Mouse (Mus musculus) lung, postnatal 14 days (tissue): ENCODE measurements at regions not wholly inside any gene's neighbourhood (a gene's known extent, or its start where the extent isn't known, plus 50 kb on each side); places are given as distances from the start of the nearest gene placed in this dataset.
"Not testable (repeated sequence)": the region's sequence is repeated elsewhere in the genome, so short reads cannot be mapped to it uniquely, and the experiment has no call there.

ENCODE experiments used
- DNase-seq: peaks from one replicate; pipeline ENCODE4 v3.0.0; 2021

GRCm38 (mm10) chr10:7390239-7391091, 83.0 kb downstream of the Ulbp1 start:
- peak; percentile 19 for DNase-seq

DNA sequence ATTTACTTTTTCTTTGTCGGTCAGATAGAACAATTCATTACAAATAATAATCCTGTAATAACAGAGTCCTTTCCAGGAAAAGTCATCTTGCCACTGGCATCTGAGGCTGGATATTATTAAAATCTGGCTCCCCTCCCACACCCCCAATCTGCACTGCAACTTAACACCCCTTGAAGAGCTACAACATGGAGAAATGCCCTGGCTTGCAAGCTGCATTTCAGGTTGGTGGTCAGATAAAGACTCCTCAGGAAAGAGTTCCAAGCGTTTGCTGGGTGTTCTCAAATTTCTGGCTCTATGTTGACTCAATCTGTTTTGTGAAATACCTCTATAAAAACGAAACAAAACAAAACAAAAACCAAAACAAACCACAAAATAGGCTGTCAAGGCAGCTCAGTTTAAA, 114.6 kb downstream of the Ulbp1 start:
- DNase-seq: not testable (repeated sequence)

DNA sequence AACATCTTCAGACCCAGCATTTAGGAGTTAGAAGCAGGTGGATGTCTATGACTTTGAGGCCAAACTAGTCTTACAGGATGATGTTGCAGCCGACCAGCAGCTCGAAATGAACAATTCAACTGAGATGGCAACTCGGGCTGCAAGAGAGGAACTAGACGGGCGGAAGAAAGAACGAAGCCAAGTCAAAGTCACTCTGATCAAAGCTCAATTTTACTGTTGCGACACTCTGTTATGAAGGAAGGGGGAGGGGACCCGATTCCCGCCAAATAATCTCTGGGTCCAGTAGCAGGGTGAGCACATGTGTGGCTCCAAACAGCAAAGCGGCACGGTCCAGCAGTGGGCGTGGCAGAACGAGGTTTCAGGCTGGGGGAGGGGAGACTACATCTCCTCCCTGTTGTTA, 129.1 kb downstream of the Ulbp1 start:
- DNase-seq: not testable (repeated sequence)

- not testable (repeated sequence) for DNase-seq
Observed at GRCm38 (mm10) chr10:7343736-7344135, 129.7 kb downstream of the Ulbp1 start.

DNA sequence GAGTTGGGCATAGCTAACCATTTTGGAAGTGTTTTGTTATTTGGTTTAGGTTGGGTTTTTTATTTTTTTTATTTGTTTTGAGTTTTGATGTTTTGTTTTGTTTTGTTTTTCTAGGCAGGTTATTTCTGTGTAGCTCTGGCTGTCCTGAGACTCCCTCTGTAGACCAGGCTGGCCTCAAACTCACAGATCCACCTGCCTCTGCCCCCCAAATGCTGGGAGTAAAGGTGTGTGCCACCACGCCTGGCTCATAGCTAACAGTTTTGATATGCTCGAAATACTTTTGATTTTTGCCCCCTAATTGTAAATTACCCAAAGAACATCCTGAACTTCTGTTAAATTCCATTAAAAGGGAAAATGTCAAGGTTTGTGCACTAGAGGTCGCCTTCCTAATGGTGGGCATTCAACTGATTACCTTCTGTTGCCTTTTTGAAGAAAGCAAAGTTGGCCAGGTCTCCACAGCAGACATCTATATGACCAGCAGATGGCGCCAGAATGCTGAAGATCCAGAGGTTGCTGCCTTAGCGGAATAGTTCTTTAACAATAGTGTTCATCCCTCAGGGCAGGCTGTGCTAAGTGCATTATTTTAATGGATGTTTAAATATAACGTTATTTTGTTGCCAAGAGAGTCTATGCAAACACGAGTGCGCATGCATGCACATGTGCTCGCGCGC, 121.2 kb upstream of the Cnksr3 start:
- DNase-seq: peak; percentile 78

DNA sequence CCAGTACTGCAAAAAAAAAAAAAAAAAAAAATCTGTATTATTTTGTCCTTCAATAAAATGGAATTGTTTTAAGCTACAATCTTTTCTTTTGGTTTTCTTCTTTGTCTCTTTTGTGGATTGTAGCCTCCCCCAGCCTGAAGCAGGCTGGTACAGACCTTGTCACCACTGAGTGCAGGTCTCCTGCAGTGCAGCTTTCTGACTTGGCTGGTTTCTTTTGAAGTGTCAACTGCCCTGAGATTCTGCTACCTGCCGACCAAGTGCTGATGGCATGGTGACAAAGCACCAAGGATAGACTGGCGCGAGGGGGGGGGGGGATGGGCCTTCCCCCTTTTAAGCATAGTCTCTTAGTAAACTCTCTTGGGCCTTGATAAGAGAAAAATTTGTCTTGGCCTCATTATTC, 116.2 kb upstream of the Cnksr3 start:
- no peak for DNase-seq

GRCm38 (mm10) chr10:7327046-7327445, 115.0 kb upstream of the Cnksr3 start:
- DNase-seq: not testable (repeated sequence)

DNA sequence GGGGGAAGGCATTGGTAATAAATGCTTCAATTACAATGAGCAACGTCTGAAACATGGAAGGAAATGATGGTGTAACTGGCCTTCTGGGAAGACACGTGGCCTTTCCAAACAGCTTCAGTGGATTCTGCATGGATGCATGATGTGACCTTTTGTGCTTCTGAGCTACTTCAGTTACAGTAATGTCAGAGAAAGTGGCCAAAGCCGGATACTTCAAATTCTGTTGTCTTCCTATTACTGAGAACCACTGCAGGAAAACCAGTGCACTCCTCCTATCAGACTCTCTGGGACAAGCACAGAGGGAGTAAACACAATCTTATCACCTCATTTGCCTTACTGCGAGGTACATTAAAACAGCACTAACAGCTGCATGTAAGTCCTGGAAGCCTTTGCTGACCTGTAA, 113.0 kb upstream of the Cnksr3 start:
- DNase-seq: no peak

- peak; percentile 5 for DNase-seq
Observed at GRCm38 (mm10) chr10:7323258-7323657, 111.2 kb upstream of the Cnksr3 start.

GRCm38 (mm10) chr10:7309927-7310326, 97.9 kb upstream of the Cnksr3 start:
- no peak for DNase-seq

DNA sequence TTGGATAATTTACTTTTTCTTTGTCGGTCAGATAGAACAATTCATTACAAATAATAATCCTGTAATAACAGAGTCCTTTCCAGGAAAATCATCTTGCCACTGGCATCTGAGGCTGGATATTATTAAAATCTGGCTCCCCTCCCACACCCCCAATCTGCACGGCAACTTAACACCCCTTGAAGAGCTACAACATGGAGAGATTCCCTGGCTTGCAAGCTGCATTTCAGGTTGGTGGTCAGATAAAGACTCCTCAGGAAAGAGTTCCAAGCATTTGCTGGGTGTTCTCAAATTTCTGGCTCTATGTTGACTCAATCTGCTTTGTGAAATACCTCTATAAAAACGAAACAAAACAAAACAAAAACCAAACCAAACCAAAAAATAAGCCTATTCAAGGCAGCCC, 93.8 kb upstream of the Cnksr3 start:
- not testable (repeated sequence) for DNase-seq

DNA sequence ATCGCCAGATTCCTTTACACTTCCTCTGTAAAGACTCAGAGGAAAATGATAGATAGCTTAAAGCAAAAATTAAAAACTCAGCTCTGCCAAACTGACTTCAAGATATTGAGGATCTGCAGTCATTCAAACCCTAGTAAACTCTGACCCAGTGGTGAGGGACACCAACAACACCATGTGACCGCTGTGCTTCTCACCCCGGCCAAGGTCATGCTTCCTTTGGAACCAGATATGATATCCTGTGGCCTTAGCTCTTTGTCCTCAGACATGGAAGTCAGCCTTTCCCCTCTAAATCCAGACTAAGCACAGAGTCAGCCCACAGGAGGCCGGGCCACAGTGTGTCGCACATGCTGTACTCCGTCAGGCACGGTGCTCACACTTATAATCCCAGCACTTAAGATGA, 86.3 kb upstream of the Cnksr3 start:
- no peak for DNase-seq

- no peak for DNase-seq
Observed at GRCm38 (mm10) chr10:7295921-7296320, 83.9 kb upstream of the Cnksr3 start.

DNA sequence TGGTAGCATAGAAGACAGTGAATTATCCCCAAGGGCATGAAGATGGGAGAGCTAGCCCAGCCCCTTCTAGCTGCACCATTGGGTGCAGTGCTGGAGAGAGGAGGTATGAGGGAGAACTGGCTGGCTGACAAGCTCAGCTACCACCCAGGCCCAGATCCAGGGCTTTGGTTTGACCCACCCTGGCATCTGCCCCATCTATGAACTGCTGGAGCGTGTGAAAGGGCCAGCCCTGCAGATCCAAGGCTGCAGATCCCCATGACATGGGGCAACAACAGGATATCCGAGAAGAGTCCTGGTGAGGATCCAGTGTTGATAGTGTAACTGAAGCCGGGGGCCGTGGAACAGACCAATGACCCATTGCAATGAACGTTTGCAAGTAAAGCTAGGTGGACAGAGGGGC, 81.2 kb upstream of the Cnksr3 start:
- no peak for DNase-seq

DNA sequence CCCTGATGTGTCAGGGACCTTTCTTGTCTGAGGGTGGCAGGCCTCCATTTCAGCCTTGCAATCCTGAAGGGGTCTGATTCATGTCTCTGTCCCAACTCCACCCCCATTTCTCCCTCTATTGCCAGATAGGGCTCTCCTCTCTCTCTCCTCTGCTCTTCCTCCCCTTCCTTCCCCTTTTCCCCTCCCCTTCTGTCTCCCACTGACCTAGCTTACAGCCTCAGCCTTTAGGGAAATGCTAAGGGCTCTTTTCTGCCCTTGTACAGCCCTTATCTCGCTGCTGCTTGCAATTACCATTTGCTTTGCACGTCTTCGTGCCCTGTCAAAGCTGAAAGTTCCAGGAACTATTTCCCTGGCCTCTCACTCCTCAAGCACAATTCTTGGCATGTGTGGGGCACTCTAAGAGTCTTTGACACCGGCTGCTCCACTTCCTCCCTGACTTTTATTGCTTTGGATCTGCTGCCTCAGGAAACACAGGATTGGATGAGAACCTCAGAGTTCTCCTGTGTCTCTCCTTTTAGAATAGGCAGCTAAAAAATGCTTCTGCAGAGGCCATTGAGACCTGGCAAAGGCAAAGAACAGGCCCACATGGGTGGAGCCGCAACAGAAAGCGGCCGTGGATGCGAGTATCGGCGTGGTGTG, 77.9 kb upstream of the Cnksr3 start:
- DNase-seq: peak; percentile 39

DNA sequence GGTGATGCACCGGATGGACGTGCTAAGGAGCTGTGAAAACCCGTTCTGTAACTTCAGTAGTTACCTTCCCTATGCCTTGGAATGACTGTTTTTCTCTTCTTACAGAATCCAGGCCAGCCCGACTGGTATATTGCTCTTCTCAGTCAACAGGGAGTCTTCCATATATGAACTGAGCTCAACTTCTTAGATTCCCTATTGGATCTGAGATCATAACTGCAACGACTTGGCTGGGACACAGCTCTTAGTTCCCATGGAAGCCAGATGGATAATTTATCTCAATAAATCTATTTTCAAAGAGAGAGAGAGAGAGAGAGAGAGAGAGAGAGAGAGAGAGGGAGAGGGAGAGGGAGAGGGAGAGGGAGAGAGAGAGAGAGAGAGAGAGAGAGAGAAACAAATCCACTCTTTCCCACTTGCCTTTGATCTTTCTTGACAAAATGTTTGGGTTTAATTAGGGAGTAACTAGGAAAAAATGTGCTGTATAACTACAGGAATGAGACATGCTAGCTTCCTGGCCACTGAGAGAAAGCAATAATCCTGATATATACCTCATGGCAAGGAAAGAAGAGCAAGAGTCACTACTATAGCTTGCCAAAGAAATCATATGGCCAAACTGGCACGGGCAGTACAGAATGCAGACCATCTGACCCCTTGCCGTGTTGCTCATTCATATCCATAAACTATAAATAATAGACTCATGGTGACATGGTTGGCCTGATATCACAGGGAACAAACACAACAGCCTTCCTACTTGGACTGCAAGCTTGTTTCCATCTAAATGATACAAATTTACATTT, 73.3 kb upstream of the Cnksr3 start:
- DNase-seq: no peak

GRCm38 (mm10) chr10:7280429-7280828, 68.4 kb upstream of the Cnksr3 start:
- no peak for DNase-seq

- DNase-seq: no peak
Observed at GRCm38 (mm10) chr10:7278820-7279219, 66.8 kb upstream of the Cnksr3 start.

DNA sequence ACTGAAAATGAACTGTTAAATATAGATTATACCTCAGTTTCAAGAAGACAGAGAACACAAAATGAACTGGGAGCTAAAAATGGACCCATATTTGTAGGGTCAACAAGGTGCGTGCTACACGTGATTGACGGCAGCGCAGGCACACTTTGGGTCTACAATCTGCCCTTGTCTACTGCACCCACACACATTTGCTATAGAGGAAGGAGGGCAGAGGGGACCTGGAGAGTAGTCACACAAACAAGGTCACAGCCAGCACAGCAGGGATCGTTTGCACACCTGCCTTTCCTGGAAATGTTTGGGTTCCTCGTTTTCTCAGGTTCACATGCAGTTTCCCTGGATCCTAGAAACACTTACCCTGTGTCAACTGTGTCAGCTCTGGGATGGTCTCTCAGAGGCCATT, 63.3 kb upstream of the Cnksr3 start:
- DNase-seq: no peak

- peak; percentile 7 for DNase-seq
Observed at GRCm38 (mm10) chr10:7274422-7274821, 62.4 kb upstream of the Cnksr3 start.

GRCm38 (mm10) chr10:7271156-7271555, 59.1 kb upstream of the Cnksr3 start:
- no peak for DNase-seq

DNA sequence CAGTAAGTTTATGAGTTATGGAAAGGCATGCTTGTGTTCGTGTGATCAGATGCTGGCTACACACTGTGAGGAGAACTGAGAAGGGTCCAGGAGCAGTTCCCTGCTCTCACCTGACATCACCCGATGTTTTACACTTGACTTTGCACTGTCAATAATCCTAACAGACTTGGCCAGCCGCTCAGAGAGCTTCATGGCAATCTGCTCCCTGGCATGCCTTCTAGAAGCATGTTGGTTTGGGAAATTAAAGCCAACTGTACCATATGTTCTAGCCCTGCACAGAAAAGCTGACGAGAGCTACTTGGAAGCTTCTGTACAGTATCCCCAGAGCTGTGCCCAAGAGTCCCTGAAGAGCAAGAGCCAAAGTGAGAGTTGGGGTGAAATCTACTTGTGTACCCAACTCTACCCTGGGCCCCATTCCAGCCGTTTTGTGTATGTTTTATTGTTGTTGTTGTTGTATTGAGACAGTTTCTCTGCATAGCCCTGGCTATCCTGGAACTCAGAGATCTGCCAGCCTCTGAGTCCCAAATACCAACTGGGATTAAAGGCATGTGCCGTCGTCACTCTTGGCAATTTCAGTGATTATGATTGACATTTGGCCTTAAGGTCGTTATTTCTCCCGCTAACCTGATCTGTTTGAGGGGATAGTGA, 56.5 kb upstream of the Cnksr3 start:
- DNase-seq: no peak

DNA sequence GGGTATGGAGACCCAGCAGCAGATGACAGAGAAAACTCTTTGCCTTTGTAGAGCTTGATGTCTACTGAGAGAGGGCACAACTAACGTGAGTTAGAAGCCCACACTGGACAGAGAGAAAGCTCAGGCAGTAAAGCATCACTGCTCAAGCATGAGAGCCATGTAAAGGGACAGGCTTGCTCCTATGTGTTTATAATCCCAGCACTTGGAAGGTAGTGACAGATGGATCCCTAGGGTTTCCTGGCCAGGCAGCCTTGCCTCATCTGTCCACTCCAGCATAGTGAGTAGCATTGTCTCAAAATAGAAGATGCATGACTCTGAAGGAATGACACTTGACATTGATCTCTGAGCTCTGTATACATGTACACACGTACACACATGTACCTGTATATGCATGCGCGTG, 55.9 kb upstream of the Cnksr3 start:
- DNase-seq: no peak
